Mouse (Mus musculus) left cerebral cortex, adult 8-10 months (tissue): ENCODE measurements around the gene H3f3b. TPM values are rescaled to one million over a fixed set of nuclear protein-coding genes. Genes with fewer than 3 reads are reported as not detected.

Experiments used
- DNase-seq, 2 experiments: peaks; one replicate each; pipeline ENCODE4 v3.0.0; 2022; ENCODE audit warnings: low spot score in 2 of 2
- total RNA-seq, 4 experiments: library from RNA; stranded (reverse); gene quantifications; 2 replicates each; pipeline ENCODE4 v1.2.4; 2022

Gene H3f3b
- total RNA-seq, result 100 to 1,000 TPM; 272 to 296 (median 284) TPM

DNA sequence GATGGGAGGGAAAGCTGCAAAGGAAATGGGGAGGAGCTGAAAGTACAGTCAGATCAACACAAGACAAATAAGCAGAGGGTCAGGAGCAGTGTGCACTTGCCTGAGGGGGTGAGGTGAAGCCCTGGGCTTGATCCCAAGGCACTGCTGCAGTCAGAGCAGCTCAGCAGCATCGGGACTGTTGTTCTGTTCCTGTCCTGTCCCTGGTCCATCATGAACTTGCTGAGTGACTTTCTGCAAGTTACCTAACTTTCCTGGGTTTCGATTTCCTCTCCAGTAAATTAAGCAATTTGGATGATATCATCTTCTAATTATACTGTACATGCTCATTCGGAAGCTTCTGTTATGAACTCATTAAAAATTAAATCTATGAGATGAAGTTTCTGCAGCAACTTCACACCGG lies at the start of gene H3f3b:
Gene H3f3b (minus strand): TSS at position 207 of the 400 bp plus-strand sequence.
- no peak for DNase-seq

DNA sequence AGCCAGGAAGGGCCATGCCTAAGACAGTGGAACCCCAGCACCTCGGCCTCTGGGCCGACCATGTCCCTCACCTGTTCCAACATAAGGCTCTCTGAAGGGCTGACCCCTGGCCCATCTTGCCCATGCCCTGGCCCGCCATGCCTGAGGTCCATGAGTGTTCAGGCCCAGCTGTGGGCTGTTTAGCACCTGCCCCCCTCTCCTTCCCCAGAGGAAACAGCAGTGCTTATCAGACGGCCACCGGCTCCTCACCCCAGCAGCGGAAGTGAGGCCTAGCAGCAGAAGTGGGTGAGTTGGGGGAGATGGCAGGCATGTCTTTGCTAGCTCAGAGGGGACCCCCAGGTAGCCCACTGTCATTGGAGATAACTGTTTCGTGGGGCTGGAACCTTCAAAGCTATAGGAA lies 49.1 kb upstream of the H3f3b start:
- no peak for DNase-seq

DNA sequence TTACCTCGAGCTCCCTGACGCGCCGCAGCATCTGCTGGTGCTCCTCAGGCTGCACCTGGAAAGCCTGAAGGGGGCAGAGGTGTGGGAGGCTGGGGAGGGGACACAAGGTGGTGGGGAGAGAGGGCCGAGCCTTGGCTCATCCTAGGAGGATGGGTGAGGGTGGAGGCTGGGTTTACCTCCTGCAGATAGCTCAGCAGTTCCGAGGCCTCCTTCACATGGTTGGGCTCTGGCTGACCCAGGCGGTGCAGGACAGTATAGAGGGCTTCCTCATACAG lies 48.4 kb upstream of the H3f3b start:
- DNase-seq, result no peak

DNA sequence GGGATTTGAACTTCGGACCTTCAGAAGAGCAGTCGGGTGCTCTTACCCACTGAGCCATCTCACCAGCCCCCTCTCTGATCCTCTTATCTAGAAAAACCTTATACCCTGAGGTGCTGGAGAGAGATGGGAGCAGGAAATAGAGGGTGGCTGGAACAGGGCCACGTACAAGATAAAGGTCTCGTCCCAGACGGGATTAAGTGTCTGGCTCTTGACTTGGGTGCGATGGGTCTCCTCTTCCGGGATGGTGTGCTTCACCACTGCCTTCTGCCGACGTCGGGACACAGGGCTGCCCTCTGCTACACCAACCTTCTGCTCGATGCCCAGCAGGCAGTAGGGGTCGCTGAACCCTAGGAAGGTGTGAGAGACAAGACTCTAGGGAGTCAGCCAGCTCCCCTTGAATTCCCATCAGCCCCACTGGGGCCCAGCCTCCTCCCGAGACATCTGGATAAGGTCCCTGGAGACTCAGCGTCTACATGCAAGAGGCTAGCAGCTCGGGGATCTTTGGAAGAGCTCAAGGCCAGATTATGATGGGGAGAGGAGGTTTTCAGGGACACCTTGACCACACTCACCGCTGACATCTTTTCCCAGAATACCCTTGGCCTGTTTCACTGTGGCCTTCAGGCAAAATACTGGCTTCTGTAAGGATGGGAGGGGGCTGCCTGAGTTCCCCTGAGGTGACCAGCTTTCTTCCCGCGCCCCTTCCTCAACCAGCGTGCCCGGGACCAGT lies 47.9 kb upstream of the H3f3b start:
- DNase-seq, result no peak

DNA sequence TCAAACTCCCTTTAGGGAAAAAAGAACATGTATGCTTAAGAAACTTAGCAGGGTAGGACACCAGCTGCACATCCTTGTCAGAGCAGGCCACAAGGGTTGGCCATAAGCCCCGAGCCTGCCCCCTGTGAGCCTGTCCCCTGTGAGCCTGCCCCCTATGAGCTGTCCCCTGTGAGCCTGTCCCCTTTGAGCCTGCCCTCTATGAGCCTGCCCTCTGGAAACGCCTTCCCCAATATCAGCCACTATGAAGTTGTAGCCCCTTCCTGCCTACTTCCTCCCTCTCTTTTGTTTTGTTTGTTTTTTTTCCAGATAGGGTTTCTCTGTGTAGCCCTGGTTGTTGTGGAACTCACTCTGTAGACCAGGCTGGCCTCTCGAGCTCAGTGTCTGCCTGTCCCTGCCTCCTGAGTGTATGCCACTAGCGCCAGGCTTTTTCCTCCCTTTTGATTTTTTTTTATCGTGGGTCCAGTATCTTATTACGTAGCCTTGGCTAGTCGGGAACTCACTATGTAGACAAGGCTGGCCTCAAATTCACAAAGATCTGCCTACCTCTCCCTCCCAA lies 46.8 kb upstream of the H3f3b start:
- no peak for DNase-seq

DNA sequence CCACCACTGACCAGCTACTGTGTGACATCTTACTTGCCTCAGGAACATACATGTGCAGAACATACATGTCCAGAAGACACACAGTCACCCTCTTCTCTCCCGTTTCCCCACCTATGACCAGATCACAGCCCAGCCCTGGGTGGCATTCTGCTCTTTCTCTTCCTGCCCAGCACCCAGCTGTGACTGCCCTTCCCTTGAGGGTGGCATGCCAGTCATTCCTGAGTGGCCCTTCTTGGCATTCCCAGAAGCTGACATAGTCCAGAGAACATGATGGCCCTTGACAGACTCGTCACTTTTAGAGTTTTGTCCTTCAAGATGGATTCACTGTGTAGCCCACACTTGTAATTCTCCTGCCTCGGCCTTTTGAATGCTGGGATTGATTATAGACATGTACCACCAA lies 44.8 kb upstream of the H3f3b start:
- DNase-seq, result no peak

DNA sequence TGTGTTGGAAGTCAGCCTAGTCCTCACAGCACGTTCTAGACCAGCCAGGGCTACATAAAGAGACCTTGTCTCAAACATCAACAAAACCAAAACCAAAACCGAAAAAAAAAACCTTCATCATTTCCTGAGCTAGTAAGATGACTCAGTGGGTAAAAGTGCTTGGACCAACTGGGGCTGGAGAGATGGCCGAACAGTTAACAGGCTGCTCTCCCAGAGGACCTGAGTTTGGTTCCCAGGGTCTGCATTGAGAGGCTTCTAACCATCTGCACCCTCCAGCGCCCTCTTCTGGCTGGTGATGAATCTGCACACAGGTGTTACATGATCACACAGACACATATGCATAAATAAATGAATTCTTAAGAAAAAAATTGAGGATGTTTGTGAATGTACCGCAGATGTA lies 43.7 kb upstream of the H3f3b start:
- no peak for DNase-seq

DNA sequence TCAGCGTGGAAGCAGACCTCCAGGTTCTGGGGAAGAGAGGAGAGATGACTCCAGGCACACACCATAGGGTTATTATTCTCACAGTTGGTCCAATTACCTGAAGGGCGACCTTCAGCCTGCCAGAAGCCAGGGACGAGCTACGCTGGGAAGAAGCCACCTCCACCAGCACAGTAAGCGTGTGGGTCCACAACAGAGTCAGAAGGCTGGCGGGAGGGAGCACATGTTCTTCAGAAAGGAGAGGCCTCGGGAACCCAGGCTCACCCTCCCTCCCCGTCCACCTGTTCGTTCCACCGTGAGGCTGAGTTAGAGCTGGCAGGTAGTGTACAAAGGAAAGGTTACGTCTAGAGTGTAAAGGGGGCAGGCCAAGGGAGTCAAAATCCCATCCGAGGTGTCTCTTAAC lies 37.6 kb upstream of the H3f3b start:
- no peak for DNase-seq

DNA sequence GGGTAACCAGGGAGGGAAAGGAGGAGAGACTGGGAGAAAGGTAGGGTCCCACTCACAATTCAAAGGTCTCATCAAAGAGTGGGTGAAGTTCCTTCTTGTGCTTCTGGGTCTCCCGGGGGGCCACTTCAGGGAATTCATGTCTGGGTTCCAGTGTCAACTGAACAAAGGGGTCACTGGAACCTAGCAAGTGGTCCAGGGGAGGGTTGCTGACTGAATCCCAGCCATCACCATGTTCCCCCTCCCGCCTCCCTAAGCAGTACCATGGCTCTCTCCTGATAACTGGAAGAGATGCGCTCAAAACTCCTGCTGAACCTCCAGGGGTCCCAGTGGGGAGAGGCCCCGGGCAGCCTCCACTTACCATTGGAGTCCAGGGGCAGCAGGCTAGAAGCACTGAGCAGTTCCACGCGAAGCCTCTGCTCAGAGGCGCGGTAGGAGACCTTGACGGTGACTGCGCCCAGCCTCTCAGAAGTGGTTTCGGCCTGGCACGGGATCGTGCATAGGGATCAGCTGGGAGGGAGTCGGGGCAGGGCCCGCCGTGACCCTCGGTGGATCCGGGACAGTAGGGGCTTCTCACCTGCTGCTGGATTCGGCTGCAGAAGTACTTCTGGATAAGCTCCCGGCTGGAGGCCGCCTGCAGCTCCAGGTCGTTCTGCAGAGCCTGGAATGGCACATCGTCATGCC lies 36.6 kb upstream of the H3f3b start:
- no peak for DNase-seq

DNA sequence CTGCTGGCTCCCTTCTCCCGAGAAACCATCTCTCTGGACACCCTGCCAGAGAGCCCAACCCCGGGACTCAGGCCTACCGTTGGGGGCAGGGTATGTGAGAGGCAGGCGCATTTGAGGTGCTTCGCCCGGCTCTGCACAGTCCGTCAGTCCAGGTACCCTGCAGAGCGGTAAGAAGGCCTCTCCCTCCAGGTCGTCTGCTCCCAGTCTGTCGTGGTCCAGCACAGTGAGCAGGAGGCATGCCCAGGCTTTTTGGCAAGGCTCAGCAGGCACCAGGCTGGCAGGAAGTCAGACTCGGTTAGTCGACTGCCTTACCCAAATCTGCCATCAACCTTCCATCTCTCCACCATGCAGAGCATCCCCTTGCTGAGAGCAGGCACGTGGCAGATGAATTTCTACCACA lies 35.8 kb upstream of the H3f3b start:
- DNase-seq, result no peak

DNA sequence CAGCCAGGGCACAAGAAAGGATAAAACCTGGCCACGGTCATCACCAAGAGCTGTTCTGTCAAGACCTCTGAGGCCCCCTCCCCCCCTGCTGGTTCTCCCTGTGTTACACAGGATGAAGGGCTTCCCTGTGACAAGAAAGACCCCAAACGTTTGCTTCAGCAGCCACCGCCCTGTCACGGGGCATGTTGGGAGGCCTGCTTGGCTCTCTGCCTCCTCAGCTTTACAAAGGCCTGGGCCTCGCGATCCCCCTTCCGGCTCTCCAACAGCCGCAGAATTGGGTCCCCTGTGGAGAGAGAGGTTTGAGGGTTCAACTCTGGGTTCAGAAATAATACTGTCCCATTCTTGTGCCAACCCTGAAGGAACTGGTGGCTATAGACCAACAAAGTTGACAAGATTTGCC lies 34.8 kb upstream of the H3f3b start:
- DNase-seq, result no peak

DNA sequence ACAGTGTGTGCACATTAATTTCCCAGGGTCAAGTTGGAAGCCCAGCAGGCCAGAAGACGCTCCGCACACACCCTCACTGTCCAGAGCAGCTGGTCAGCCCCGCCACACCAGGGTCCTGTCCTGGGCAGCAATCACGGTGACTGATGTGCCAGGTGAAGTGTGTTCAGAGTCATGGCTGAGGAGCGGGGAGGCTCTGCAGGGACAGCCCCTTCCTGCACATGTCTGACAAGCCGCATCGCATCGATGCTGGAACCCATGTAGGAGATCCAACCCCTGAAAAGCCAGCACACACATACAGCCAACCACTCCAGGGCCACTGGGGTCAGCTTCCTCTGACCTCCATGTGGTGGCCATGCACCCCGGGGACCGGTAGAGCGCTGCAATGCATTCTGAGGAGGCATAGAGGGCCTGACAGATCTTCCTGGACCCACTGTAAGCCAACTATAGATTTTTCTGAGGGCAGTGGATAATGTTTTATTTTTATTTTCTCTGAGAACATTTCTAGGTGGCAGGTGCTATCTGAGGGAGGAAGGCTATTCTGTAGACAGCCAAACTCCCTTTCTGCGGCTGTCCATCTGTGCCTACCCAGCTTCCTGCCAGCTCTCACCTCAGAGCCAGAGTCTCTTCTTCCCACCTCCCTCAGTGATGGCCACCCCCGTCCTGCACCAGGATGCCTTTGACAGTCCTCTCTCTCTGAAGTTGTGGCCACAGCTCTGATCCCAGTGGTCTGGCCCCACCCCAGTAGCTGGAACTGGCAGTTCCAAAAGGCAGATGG lies 34.1 kb upstream of the H3f3b start:
- DNase-seq, result peak in 1 of 2 experiments; percentile 83

DNA sequence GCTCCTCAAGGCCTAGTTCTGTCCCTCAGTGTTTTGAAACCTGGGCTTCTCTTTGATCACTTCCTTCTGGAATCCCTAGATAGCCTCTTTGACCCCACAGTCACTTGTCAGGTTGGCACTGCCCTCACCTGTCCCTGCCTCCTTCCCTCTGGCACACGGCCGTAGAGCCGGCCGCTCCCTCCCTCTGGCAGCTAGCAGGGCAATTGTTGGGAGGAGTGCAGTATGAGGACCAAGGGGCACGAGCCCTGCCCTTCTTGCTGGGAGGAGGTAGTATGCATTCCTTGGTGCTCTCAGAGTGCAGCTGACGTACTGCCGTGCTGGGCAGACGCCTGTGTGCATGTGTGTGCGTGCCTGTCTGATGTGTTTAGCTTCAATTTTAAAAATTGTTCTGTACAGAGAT lies 32.8 kb upstream of the H3f3b start:
- no peak for DNase-seq

DNA sequence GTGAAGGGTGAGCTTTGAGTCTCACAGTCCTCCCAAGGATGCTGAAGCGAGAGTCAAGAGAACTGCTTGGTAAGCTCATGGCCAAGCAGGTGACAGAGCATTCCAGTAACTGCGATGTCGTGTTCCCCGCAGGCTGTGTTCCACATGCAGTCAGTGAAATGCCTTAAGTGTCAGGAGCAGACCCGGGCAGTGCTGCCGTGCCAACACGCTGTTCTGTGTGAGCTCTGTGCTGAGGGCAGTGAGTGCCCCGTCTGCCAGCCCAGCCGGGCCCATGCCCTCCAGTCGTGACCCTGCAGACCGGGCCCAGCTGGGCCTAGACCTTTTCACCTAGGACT lies 31.9 kb upstream of the H3f3b start:
- no peak for DNase-seq

DNA sequence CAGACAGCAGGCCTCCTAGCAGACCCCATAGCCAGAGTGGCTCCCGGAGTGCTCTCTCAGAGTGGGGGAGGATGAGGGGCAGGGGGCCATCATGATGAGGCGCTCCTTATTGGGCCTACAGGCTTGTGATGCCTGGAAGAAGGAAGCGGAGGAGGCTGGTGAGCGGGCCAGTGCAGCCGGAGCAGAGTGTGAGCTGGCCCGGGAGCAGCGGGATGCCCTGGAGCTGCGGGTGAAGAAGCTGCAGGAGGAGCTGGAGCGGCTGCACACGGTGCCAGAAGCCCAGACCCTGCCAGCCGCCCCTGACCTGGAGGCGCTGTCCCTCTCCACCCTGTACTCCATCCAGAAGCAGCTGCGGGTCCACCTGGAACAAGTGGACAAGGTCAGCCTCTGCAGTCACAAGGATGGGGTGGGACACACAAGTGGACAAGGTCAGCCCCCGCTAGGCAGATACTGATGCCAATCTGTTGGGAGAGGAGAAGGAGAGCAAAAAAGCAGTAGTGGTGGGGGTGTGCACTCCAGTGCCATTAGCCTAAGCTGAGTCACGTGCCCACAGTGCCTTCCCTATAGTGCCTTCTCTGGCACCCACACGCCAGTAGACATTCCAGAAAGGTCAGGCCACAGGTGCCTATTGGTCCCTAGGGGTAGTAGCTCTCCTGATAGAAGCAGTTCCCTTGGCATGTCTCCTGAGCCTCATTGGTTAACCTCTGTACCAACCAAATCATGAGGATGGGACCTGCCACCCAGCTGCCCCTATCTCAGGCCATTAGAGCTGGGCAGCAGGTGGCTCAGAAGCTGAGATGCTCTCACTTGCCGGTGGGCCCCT lies 31.3 kb upstream of the H3f3b start:
- DNase-seq, result no peak

DNA sequence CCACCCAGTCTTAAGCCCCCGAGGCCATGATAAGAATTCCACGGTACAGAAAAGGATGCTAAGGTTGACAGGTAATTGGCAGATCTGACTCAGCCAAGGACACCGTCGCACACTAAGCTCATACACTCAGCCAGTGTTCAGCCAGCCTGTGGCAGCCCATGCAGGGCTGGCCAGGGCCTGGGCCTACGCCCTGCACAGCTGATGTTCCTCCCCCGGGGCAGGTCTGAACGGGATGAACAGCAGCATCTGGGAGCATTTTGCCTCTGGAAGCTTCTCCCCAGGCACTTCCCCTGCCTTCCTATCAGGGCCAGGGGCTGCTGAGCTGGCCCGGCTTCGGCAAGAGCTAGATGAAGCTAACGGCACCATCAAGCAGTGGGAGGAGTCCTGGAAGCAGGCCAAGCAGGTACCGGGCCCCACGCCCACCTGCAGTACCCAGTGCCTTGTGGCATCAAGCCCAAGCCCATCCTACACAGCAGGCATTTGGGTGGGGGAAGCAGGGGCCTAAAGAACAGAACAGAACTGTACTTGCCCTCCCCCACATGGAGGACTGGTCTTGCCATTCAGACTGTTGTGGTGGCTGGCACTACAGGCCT lies 30.4 kb upstream of the H3f3b start:
- DNase-seq, result peak in 1 of 2 experiments; percentile 74

DNA sequence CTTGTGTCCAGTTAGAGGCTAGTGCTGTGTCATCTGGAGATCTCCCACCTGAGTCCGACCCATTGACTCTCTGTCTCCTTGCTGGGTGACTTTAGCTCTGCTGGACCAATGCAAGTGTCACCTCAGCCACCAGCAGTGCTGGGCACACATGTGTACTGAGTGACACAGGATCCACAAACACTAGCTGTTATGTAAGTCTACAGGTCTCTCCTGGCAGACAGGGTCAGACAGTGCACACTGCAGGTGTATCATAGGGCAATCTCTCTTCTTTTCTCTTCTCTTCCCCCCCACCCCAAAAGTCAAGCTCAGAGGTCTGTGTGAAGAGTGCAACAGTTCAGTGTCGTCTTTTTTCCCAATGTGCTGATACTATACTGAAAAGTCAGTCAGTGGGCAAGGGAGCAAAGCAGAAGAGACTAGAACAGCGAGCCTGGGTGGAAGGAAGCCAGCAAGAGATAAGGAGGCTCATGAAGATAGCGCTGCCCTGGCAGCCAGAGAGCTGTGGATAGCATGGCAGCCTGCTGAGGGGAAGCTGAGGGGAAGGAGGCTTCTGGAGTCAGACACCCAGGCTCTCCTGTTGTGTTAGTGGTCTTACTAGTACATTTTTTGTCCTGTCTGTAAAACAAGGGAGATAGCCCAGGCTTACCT lies 29.6 kb upstream of the H3f3b start:
- no peak for DNase-seq

DNA sequence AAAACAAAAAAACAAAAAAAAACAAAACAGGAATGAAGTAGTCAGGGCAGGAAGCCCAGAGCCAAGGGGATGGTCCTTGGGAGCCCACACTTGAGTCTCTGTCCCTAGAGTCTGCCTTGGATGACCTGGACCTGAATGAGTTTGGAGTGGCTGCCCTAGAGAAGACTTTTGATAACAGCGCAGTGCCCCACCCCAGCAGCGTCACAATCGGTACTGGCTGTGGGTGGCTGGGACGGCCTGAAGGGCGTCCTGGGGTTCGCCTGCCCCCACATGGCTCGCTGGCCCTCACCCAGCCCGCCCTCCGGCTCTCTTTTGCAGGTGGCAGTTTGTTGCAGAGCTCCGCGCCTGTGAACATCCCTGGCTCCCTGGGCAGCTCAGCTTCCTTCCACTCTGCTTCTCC lies 28.1 kb upstream of the H3f3b start:
- no peak for DNase-seq

DNA sequence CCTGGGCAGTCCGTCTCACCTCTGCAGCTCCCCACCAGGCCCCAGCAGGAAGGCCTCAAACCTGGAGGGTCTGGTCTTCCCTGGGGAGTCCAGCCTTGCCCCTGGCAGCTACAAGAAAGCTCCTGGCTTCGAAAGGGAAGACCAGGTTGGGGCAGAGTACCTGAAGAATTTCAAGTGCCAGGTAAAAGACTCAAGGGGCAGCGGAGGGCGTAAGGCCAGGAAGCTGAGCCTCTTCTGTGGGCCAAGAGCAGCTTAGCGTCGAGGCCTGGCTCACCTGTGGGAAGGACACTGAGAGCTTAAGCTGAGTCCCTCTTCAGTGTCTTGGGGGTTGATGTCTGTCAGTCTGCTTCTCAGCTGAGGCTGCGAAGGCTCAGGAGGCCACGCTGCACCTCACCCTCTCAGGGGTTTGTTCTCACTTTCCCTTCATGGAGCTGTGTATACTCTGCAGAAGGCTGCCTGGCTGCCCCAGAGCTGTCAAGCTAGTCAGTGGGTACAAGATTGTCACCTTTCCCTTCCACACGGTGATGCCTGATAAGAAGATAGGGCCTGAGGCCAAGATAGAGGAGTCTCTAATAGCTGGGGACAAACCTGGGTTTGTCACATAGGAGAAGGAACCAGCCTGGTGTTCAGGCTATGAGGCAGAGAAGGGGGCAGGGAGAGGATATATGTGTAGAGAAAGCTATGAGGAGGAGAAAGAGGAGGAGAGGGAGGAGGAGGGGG lies 25.9 kb upstream of the H3f3b start:
- DNase-seq, result no peak

DNA sequence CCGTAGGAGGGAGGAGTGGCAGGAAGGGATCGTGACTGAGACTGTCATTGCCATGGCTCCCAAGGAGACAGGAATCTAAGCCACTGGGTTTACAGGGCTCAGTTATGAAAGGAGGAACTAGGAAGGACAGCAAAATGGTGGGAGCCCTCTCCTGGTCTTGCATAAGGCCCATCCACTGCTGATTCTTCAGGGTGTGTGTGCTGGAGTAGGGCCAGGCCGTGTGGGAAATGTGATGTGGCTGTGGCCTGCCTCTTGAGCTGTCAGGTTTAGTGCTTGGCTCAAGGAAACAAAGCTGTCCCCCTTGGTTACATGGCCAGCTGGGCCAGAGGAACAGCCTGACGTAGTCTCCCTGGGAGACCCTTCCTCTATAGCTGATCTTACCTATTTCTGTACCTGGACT lies 22.4 kb upstream of the H3f3b start:
- no peak for DNase-seq
